In genomic region chr9:57560861-57561710, GRCm38 (mm10) we compare ENCODE assay signal across 8 mouse cellular contexts. TPM values are rescaled to one million over a fixed set of nuclear protein-coding genes. Genes with fewer than 3 reads are reported as not detected.
DNase-seq lines count a peak whose midpoint lies in the region; ATAC-seq lines count a peak whose summit lies in the region.

Scamp2 (plus strand) TSS chr9:57560943.

- peak; percentile 93 for DNase-seq in adipocyte (ENCODE audit: low spot score)
- peak; percentile 97 for DNase-seq in embryo, embryonic 10 days (ENCODE audit: low spot score)
- peak; percentile 94 for DNase-seq in gastrocnemius, postnatal 14 days
- DNase-seq in left cerebral cortex, postnatal 10 days (ENCODE audit: extremely low spot score in 1 of 2, low spot score in 2 of 2): peak; percentile 91 to 95
- DNase-seq in right cerebral cortex, postnatal 25 days: peak; percentile 94
- peak; percentile 88 to 89 for DNase-seq in urinary bladder, postnatal 4 days (ENCODE audit: low spot score in 2 of 2)

- intact Hi-C loops in gastrocnemius, postnatal 14 days (cut with DNase I; ENCODE audit: low total_unique reads): no loop called here
- intact Hi-C loops in left cerebral cortex, postnatal 10 days (cut with DNase I): no loop called here

- peak; percentile 95 for ATAC-seq in inflammation-experienced regulatory T-cells, adult 6 months
- peak; percentile 99 for ATAC-seq in megakaryocyte-erythroid progenitor cell, adult 5-6 weeks (replicated peaks; ENCODE audit: low FRiP score, low TSS enrichment, poor library complexity, severe bottlenecking)

RNA-seq across cellular contexts. Expression of gene Scamp2, which starts in this region (rescaled TPM):
- total RNA-seq in gastrocnemius, postnatal 14 days (2021): 10 to 100 TPM; 44.2 to 45.0 TPM
- 10 to 100 TPM; 81.3 to 95.1 (median 84.9) TPM for polyA plus RNA-seq in inflammation-experienced regulatory T-cells, adult 6 months (2017; shearing (Covaris generic))
- total RNA-seq in left cerebral cortex, postnatal 10 days (2021): 10 to 100 TPM; 25.7 to 29.9 TPM
- total RNA-seq in megakaryocyte-erythroid progenitor cell, adult 5-6 weeks (2014; fragmentation: Nextera tagmentation): 21.5 and 45.2 TPM in 2 replicates
- total RNA-seq in megakaryocyte-erythroid progenitor cell, adult 5-6 weeks (2017): 10.1 and 22.2 TPM in 2 replicates

Comparison
In these comparisons a context has a peak if more than half of its experiments do, and no peak if none do; other contexts are left out.
1. Peak in every context shown above with its lines: DNase-seq and ATAC-seq.